Mouse (Mus musculus): ENCODE results near the gene Olfr558.
A peak's percentile ranks its signal among the peaks of the same experiment; 100 is the strongest.

Olfr558 gene

DNA sequence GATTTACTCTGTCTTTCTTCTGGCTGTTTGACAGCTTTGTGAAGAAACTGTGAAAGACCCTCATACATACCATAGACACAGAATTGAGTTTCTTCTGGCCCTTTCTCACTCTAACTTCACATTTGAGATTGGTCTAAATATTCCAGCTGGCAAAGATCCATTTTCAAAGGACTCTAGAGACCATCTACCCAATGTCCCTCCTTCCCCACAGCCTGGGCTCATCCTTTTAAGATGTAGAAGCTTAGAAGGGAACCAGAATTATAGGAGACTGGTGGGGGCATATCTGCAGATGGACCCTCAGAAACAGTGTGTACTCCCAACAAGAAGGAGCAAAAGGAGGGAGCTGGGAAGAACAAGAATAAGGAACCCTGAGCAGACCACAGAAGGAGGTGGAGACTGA is at the start of gene Olfr558:
TSS of gene Olfr558 (plus strand) at position 301 of the 400 bp plus-strand sequence.
- DNase-seq (ENCODE audit: inconsistent age in 2 of 2, low spot score in 1 of 2): no peak

- no peak for DNase-seq (ENCODE audit: inconsistent age in 2 of 2, low spot score in 1 of 2)
Observed at GRCm38 (mm10) chr7:102658523-102658922, 43.5 kb upstream of the Olfr558 start, which contains the start of gene Olfr555. Gene Olfr555 (plus strand): TSS chr7:102658823.

DNA sequence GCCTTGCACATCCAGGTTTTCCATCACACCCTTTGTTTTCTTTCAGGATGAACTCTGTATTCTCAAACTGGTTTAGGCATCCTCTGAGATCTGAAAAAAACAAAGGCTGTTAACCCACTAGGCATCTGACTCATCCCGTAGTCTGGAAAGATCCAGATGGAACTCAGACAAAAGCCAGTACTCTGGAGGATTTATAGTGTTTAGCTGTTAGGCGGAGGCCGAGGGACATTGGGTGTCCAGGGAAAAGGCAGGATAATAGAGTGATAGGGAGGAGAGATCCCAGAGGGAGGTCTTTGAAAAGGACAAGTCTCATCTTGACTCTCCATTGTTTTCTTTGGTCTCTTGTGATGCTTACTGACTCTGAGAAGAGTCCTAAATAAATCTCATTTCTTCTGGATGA is 37.4 kb upstream of the Olfr558 start, which contains the start of gene Olfr556:
TSS of gene Olfr556 (plus strand) at position 301 of the 400 bp plus-strand sequence.
- no peak for DNase-seq (ENCODE audit: inconsistent age in 2 of 2, low spot score in 1 of 2)

- DNase-seq (ENCODE audit: inconsistent age in 2 of 2, low spot score in 1 of 2): peak in 1 of 2 experiments; percentile 53
Observed at GRCm38 (mm10) chr7:102665378-102665777, 36.6 kb upstream of the Olfr558 start.

GRCm38 (mm10) chr7:102676225-102676624 is 25.8 kb upstream of the Olfr558 start:
- DNase-seq (ENCODE audit: inconsistent age in 2 of 2, low spot score in 1 of 2): no peak

DNA sequence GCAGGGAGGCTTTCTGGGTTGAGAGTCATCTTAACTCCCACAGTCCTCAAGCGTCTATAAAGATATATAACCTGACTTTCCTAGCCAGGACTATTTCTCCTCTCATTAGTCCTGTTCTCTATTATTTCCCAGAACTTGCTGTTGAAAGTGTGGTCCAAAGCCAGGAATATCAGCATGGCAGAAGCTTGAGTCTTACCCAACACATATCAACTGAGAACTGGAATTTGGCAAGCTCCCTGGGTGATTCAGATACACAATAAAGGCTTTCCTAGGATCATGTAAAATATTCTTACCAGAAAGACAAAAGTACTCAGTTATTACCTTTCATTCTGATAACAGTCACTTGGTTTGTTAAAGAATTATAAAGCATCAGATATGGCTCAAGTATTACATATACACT is 20.1 kb upstream of the Olfr558 start:
- DNase-seq (ENCODE audit: inconsistent age in 2 of 2, low spot score in 1 of 2): peak in 1 of 2 experiments; percentile 21

DNA sequence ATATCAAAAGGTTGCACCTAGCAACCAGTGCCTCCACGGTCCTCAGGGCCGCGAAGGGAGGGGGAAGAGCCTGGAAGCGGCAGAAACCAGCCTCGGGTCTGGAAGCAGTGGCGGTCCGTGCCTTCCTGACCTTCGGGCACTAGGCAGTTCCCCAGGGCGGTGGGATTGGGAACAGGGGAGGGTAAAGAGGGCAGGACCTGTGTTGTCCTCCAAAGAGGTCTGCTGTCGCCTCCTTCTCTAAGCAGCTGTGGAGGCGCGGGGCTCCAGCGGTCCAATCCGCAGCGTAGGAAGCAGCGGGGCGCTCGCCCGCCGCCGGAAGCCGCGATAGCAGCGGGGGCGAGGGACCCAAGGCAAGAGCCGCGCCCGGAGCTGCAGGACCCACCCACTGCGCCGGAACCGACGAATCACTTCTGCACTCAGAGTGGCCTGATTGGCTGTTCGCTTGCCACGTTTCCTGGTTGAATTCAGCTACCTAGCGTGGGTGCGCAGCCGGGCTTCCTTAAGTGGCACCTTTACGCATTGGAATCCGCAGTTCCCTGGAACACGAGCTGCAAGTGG is 15.0 kb upstream of the Olfr558 start, which contains the start of gene Trim68:
TSS of gene Trim68 (minus strand) at position 384 of the 558 bp plus-strand sequence.
- peak; percentile 92 to 97 for DNase-seq (ENCODE audit: inconsistent age in 2 of 2, low spot score in 1 of 2)

DNA sequence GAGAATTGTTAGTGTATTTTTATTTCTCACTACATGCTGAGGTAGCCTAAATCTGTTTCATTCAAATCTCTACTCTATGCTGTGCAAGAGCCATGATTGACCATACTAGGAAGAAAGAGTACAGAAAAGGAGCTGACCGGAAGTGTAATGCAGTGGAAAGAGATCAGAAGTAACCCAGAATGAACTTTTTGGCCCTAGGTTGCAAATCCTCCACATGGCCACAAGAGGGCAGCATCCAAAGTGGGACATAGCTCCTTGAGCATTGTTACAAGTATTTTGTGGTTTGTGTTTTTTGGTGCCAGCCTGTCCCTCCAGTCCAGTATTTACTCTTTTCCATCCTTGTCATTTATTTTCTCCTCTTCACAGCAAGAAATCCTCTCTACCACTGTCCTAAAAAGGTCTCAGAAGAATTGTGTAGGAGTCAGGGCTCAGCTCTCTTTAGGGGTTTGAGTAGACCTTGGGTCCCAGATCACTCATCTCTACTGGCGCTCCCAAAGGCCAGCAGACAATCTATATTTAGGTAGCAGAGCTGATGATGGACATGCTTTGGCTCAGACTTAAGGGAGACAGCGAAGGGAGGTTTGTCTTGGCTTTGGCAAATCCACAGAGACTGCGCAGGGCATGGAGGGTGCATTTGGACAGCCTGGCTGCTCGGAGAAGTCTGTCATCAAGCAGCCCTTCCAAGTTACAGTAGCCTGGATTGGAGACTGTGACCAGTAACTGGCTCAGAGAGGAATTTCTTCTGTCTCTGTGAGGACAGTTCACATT is 6.5 kb upstream of the Olfr558 start, which contains the start of gene Olfr557:
TSS of gene Olfr557 (plus strand) at position 553 of the 768 bp plus-strand sequence.
- DNase-seq (ENCODE audit: inconsistent age in 2 of 2, low spot score in 1 of 2): peak; percentile 21 to 79

DNA sequence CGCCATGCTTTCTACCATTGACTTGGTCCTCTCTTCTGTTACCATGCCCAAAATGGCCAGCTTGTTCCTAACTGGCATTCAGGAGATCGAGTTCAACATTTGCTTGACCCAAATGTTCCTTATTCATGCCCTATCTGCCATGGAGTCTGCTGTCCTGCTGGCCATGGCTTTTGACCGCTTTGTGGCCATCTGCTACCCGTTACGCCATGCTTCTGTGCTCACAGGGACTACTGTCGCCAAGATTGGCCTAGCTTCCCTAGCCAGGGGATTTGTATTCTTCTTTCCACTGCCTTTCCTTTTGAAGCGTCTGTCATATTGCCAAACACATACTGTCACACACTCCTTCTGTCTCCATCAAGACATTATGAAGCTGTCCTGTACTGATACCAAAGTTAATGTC is 3.6 kb upstream of the Olfr558 start:
- DNase-seq (ENCODE audit: inconsistent age in 2 of 2, low spot score in 1 of 2): no peak

DNA sequence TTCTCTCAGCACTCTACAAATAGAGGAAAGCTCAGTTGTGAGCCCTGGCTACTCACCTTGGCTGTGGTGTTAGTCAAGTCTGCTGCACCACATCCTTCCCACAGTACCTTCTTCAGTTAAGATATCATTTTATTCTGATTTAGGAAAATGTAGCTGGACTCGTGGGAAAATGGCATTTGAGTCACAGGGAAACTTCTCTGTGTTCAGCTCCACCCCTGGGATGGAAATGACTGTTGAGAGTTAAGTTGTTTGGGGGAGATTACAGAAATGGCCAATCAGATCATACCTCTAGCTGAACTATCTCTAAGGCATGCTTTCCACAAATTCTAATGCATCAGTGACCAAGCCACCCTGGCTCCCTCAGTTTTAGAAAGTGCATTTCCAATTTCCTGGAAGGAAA is 17.0 kb downstream of the Olfr558 start, which contains the start of gene Olfr33:
TSS of gene Olfr33 (minus strand) at position 101 of the 400 bp plus-strand sequence.
- peak in 1 of 2 experiments; percentile 10 for DNase-seq (ENCODE audit: inconsistent age in 2 of 2, low spot score in 1 of 2)

- DNase-seq (ENCODE audit: inconsistent age in 2 of 2, low spot score in 1 of 2): no peak
Observed at GRCm38 (mm10) chr7:102727391-102727790, 25.4 kb downstream of the Olfr558 start, which contains the start of gene Olfr559. Gene Olfr559 (minus strand): TSS chr7:102727491.

GRCm38 (mm10) chr7:102733793-102734192 is 31.8 kb downstream of the Olfr558 start:
- no peak for DNase-seq (ENCODE audit: inconsistent age in 2 of 2, low spot score in 1 of 2)

DNA sequence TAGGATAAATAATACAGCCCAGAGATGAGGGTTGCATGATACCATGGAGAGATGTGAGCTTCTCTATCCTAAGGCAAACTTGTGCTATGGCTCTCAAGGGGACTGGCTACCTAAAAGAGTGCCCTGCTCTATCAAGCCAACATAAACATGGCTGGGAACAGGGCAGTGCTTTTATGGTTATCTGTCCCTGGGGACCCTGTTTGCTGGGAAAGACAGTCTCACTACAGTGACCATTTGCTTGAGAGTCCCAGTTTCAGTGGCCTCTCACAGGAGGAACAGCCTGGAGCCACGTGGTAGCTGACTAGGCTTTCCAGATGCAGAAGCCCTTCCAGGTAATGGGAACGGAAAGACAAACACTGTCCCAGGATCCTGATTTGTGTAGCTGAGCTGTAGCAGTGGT is 35.7 kb downstream of the Olfr558 start:
- no peak for DNase-seq (ENCODE audit: inconsistent age in 2 of 2, low spot score in 1 of 2)

DNA sequence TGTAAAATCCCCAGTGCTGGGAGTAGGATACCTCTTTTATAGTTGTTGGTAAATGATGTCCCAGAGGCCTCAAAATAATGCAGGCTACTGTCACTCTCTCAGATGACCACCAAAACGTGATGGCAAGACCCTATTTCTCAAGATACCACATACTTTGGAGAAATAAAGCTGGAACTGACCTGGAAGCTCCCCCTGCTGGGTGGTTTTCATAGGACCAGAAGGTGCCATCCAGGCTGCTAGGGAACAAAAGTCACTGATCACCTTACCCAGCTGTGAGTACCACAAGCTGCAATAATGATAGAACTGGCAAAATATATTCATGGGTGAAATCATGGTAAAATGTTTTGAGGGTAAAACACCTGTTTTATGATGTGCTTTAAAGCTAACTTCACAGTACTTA is 50.1 kb downstream of the Olfr558 start:
- DNase-seq (ENCODE audit: inconsistent age in 2 of 2, low spot score in 1 of 2): peak in 1 of 2 experiments; percentile 47

DNA sequence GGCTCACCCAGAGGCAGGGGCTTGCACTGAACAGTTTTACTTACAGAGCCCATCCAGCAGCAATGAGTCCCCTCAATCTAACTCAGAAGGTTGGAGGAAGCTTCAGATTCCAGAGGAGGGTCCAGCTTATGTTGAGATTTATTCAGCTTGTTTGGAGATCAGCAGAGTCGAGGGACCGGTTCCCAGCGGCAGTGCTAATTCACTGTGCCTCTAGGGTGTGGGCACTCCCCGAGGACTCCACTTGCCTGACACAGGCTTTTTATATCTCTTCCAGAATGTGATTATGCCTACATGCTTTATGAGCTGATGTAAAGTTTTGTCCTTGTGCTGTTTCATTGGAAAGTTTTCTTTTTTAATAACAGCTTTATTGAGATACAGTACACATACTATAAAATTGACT is 57.3 kb downstream of the Olfr558 start, which contains the start of the genes Olfr560 and Olfr78:
TSS of gene Olfr560 (minus strand) at position 101 of the 400 bp plus-strand sequence.
TSS of gene Olfr78 (minus strand) at position 206 of the 400 bp plus-strand sequence.
- DNase-seq (ENCODE audit: inconsistent age in 2 of 2, low spot score in 1 of 2): no peak
